Mouse (Mus musculus) C2C12 (cell line): ENCODE measurements around the gene Nox1. TPM values are rescaled to one million over a fixed set of nuclear protein-coding genes. Genes with fewer than 3 reads are reported as not detected.
"Not testable (repeated sequence)": the region's sequence is repeated elsewhere in the genome, so short reads cannot be mapped to it uniquely, and the experiment has no call there.

Experiments used
- H3K27me3 ChIP-seq: one replicate; pipeline ENCODE4 v1.6.1; 2011; ENCODE audit not compliant: control insufficient read depth, insufficient read depth, insufficient read length
- H3K36me3 ChIP-seq: one replicate; pipeline ENCODE4 v1.6.1; 2011; ENCODE audit not compliant: control insufficient read depth, insufficient read depth
- H3K4me3 ChIP-seq: one replicate; pipeline ENCODE4 v1.5.1; 2011; ENCODE audit warnings: mild to moderate bottlenecking, control low read depth; ENCODE audit not compliant: poor library complexity, insufficient read depth, severe bottlenecking
- H3K79me2 ChIP-seq: one replicate; pipeline ENCODE4 v1.6.1; 2011; ENCODE audit not compliant: control insufficient read depth, insufficient read depth
- H3K79me3 ChIP-seq: one replicate; pipeline ENCODE4 v1.6.1; 2011; ENCODE audit warnings: low read depth, control low read depth
- H3ac ChIP-seq: one replicate; pipeline ENCODE3; 2011; ENCODE audit warnings: low read depth; ENCODE audit not compliant: control insufficient read depth, insufficient read length
- CEBPB ChIP-seq: IDR thresholded peaks from one replicate; pipeline ENCODE4 v1.6.1; 2011; ENCODE audit warnings: low read depth, mild to moderate bottlenecking, control low read depth, moderate library complexity
- CTCF ChIP-seq: IDR thresholded peaks from one replicate; pipeline ENCODE4 v1.5.1; 2011; ENCODE audit not compliant: control insufficient read depth, insufficient read depth, insufficient read length
- FOSL1 ChIP-seq: IDR thresholded peaks from one replicate; pipeline ENCODE4 v1.8.0; 2011; ENCODE audit warnings: mild to moderate bottlenecking, low read length; ENCODE audit not compliant: poor library complexity, insufficient read depth, severe bottlenecking
- MAX ChIP-seq: IDR thresholded peaks from one replicate; pipeline ENCODE4 v1.6.1; 2011; ENCODE audit warnings: mild to moderate bottlenecking, control low read depth
- MYOD1 ChIP-seq: IDR thresholded peaks from one replicate; pipeline ENCODE4 v1.6.1; 2011; ENCODE audit warnings: low read depth; ENCODE audit not compliant: control insufficient read depth, insufficient read length
- MYOG ChIP-seq: IDR thresholded peaks from one replicate; pipeline ENCODE4 v1.6.1; 2011; ENCODE audit not compliant: control insufficient read depth, insufficient read length; ENCODE audit errors: extremely low read depth
- USF1 ChIP-seq: IDR thresholded peaks from one replicate; pipeline ENCODE4 v1.6.1; 2011; ENCODE audit warnings: low read depth, mild to moderate bottlenecking, control low read depth, moderate library complexity
- polyA plus RNA-seq: library from polyadenylated mRNA; unstranded; fragments of >200 nt; fragmentation: generic; extraction: Trizol; gene quantifications from one replicate; pipeline ENCODE4 v1.2.1, GENCODE M21; 2012; ENCODE audit warnings: missing spikeins

Gene Nox1
- polyA plus RNA-seq, 1 experiment: 0.07 TPM

DNA sequence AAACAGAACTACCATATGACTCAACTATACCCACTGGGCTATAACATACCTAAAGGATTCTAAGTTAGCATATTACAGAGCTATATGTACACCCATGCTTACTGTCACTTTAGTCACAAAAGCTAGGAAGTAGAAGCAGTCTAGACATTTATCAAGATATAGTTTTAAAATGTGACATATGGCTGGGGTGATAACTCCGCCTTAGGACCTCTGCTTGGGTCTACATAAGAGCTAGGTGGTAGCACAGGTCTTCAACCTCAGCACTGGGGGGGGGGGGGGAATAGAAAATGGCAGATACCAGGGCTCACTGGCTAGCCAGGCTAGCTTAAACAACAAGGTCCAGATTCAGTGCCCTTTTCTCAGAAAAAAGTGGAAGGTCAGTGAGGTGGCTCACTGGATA, 11.3 kb upstream of the Nox1 start:
- Histone ChIP-seq H3ac (no peak overlapping the region), H3K79me2 (no peaks in the 10 kb centered on the region), H3K4me3 (no peak overlapping the region), H3K27me3 (no peaks in the 10 kb centered on the region), H3K79me3 (no peaks in the 10 kb centered on the region), H3K36me3 (peaks cover 8% of the 10 kb centered on the region)
- no peak for TF ChIP-seq FOSL1
- no peak for TF ChIP-seq MYOD1
- TF ChIP-seq CTCF: no peak
- TF ChIP-seq MAX: no peak

DNA sequence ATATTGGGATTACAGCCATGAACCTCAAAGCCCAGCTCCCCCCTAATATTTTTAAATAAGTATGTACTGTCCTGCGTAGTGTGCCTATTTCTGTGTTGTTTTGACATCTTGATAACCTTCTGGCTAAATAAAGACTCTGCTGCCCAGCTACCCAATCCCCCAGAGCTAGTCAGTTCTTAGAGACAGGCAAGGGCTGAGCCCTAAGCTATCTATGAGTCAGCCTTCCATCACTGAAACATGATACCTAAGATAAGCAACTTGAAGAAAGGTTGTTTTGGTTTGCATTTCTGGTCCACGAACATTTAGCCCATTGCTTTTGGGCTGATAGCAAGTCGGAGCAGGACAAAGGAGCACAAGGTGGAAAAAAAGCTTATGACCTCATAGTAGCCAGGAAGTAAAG, 1.1 kb downstream of the Nox1 start:
- H3K36me3 ChIP-seq: no peaks in the 10 kb centered on the region
- no peaks in the 10 kb centered on the region for H3K79me2 ChIP-seq

DNA sequence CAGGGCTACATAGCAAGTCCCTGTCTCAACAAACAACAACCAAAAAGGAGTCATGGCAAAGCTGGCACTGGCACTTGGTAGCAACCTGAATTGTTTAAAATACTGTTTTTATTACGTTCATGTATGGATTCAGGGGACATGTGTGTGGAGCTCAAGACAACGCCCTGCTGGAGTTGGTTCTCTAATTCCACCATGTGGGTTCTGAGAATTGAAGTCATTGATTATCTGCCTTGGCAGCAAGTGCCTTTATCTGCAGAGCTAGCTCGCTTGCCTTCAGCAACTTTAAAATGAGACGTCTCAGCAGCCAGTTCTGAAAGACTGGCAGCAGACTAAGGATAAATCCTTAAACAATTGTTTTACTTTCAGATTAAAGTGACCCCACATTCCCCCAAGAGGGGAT, 3.6 kb downstream of the Nox1 start:
- Histone ChIP-seq H3K4me3 (no peak overlapping the region), H3ac (no peak overlapping the region), H3K79me3 (no peaks in the 10 kb centered on the region), H3K79me2 (no peaks in the 10 kb centered on the region), H3K27me3 (no peaks in the 10 kb centered on the region), H3K36me3 (no peaks in the 10 kb centered on the region)
- TF ChIP-seq CEBPB: no peak

More for the DNA sequence above, 1.1 kb downstream of the Nox1 start:
- Histone ChIP-seq H3ac (no peak overlapping the region), H3K4me3 (no peak overlapping the region), H3K27me3 (no peaks in the 10 kb centered on the region), H3K79me3 (no peaks in the 10 kb centered on the region)
- no peak for TF ChIP-seq FOSL1
- TF ChIP-seq CEBPB: no peak
- no peak for TF ChIP-seq CTCF
- no peak for TF ChIP-seq USF1
- TF ChIP-seq MYOG: no peak
- no peak for TF ChIP-seq MYOD1
- TF ChIP-seq MAX: no peak

DNA sequence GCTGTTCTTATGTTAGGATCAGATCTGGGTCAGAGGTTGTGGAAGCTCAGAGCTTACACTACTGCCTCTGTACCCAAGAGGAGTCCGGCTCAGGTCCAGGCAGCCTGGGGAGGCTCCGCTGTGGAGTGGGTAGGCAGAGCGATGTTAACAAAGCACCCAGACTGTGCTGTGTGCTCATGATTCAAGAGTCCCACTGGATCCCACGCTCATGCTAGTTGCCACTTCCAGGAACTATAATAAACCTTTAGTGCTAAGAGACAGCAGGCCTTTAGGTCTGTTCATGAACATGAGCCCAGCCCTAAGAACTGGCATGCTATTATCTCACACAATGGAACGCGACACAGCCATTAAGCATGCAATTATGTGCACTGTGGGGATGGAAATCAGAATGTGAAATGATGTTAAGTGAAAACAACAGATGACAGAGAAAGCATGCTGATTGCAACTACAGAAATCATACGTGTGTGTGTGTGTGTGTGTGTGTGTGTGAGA, 10.6 kb downstream of the Nox1 start:
- Histone ChIP-seq H3K4me3 (no peak overlapping the region), H3K79me2 (no peaks in the 10 kb centered on the region), H3K27me3 (no peaks in the 10 kb centered on the region), H3K79me3 (no peaks in the 10 kb centered on the region), H3K36me3 (no peaks in the 10 kb centered on the region), H3ac (no peak overlapping the region)
- no peak for TF ChIP-seq CEBPB
- no peak for TF ChIP-seq MAX
- TF ChIP-seq CTCF: no peak
- no peak for TF ChIP-seq MYOG
- no peak for TF ChIP-seq FOSL1

DNA sequence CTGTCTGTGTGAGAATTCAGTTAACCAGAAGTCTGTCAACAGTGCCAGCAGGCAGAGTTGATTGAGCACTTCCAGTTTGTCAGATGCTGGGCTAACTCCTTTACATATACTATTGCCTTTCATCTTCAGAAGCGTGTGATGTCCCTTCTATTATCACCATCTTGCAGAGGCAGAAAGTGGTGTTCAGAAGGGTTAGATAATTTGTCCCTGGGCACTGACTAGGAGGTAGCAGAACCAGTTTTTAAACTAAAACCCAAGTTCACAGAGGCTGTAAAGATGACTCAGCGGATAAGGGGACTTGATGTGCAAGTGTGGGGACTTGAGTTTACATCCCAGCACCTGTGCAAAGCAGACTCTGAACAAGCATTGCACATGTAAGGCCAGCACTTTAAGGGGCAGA, 13.3 kb downstream of the Nox1 start:
- H3K79me2 ChIP-seq: no peaks in the 10 kb centered on the region
- no peak overlapping the region for H3ac ChIP-seq
- no peaks in the 10 kb centered on the region for H3K36me3 ChIP-seq
- H3K79me3 ChIP-seq: no peaks in the 10 kb centered on the region
- H3K4me3 ChIP-seq: no peak overlapping the region
- no peaks in the 10 kb centered on the region for H3K27me3 ChIP-seq
- no peak for TF ChIP-seq CTCF
- no peak for TF ChIP-seq MYOG
- TF ChIP-seq CEBPB: no peak
- TF ChIP-seq MAX: no peak
- TF ChIP-seq USF1: no peak
- no peak for TF ChIP-seq FOSL1
- TF ChIP-seq MYOD1: no peak

DNA sequence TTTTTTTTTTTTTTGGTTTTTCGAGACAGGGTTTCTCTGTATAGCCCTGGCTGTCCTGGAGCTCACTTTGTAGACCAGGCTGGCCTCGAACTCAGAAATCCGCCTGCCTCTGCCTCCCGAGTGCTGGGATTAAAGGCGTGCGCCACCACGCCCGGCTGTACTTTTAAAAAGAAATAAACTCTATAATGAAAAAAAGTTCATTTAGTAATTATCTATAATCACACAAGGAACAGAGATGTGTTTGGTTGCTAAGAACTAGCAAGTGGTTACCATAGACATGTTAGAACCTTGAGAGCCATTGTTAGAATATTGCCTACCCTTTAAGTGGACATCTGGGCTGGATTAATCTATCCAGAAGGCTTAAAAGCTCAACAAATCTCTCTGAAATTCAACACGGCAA, 34.6 kb downstream of the Nox1 start, which contains the start of gene Arl13a:
TSS of gene Arl13a (plus strand) at position 301 of the 400 bp plus-strand sequence.
- not testable (repeated sequence) for H3ac ChIP-seq, H3K79me2 ChIP-seq, H3K79me3 ChIP-seq, H3K36me3 ChIP-seq, H3K4me3 ChIP-seq, H3K27me3 ChIP-seq
